Mouse (Mus musculus) hindbrain, embryonic 12.5 days (tissue): ENCODE results near the gene Myrf. TPM values are rescaled to one million over a fixed set of nuclear protein-coding genes. Genes with fewer than 3 reads are reported as not detected.

Experiments used
- ATAC-seq: fragments of 200-750 bp; cut with Nextera tagmentation; 2 replicates; pipeline ENCODE4 v1.8.0; 2017; ENCODE audit warnings: moderate TSS enrichment; ENCODE audit not compliant: low FRiP score
- H3K27ac ChIP-seq: fragments of 300-500 bp; sonication (generic); 2 replicates; pipeline ENCODE4 v1.5.1; 2016; ENCODE audit warnings: mild to moderate bottlenecking
- H3K27me3 ChIP-seq: fragments of 300-500 bp; sonication (generic); 2 replicates; pipeline ENCODE4 v1.6.1; 2016; ENCODE audit warnings: mild to moderate bottlenecking
- H3K36me3 ChIP-seq: fragments of 300-500 bp; sonication (generic); 2 replicates; pipeline ENCODE4 v1.6.1; 2016; ENCODE audit warnings: mild to moderate bottlenecking
- H3K4me1 ChIP-seq: fragments of 300-500 bp; sonication (generic); 2 replicates; pipeline ENCODE4 v1.6.1; 2016
- H3K4me2 ChIP-seq: fragments of 300-500 bp; sonication (generic); replicated peaks from 2 replicates; pipeline ENCODE4 v1.6.1; 2016; ENCODE audit warnings: mild to moderate bottlenecking
- H3K4me3 ChIP-seq: fragments of 300-500 bp; sonication (generic); 2 replicates; pipeline ENCODE4 v1.5.1; 2016; ENCODE audit warnings: mild to moderate bottlenecking
- H3K9ac ChIP-seq: fragments of 300-500 bp; sonication (generic); 2 replicates; pipeline ENCODE4 v1.6.1; 2016; ENCODE audit warnings: mild to moderate bottlenecking, moderate library complexity
- H3K9me3 ChIP-seq: fragments of 300-500 bp; sonication (generic); replicated peaks from 2 replicates; pipeline ENCODE4 v1.6.1; 2016; ENCODE audit warnings: mild to moderate bottlenecking
- WGBS: fragments of 180-500 bp; shearing (Covaris S2); methylation state at CpG from one replicate; pipeline ENCODE4 v1.1.7; 2016; 5-methylcytosine and 5-hydroxymethylcytosine counted together
- polyA plus RNA-seq: library from polyadenylated mRNA; unstranded; fragments of >200 nt; fragmentation: Nextera tagmentation; extraction: Ambion mirVana; gene quantifications from 2 replicates; pipeline ENCODE4 v1.2.1, GENCODE M21; 2016

Gene Myrf
- polyA plus RNA-seq, 1 experiment from 2014 or later, result 1.3 TPM

DNA sequence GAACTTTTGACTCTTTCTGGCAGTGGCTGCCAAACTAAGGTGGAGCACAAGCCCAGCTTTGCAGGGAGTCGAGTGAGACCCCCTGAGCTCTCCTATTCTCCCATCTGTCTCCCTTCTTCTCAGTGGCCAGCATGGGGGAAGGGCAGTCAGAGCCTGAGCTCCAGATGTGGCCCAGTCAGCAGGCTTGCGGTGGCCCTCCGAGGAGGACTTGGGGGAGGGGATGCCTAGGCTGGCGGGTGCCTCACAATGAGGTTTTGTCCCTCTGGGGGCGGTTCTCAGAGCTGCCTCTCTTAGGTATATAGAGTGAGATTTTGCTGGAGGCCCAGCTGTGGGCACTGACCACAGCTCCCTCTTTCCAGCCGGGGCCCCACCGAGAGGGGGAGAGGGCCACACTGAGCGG, 2.4 kb upstream of the Myrf start:
- no peaks in the 10 kb centered on the region for H3K9me3 ChIP-seq
- H3K4me3 ChIP-seq, result no peak overlapping the region
- no peaks in the 10 kb centered on the region for H3K36me3 ChIP-seq
- no peak overlapping the region for H3K9ac ChIP-seq
- 2% methylated on average over 8 of the region's 8 CpGs for WGBS
- H3K27me3 ChIP-seq, result peaks cover 24% of the 10 kb centered on the region
- H3K4me2 ChIP-seq, result no peak overlapping the region
- peaks cover 22% of the 10 kb centered on the region for H3K4me1 ChIP-seq
- ATAC-seq, result no peak
- H3K27ac ChIP-seq, result no peak overlapping the region

DNA sequence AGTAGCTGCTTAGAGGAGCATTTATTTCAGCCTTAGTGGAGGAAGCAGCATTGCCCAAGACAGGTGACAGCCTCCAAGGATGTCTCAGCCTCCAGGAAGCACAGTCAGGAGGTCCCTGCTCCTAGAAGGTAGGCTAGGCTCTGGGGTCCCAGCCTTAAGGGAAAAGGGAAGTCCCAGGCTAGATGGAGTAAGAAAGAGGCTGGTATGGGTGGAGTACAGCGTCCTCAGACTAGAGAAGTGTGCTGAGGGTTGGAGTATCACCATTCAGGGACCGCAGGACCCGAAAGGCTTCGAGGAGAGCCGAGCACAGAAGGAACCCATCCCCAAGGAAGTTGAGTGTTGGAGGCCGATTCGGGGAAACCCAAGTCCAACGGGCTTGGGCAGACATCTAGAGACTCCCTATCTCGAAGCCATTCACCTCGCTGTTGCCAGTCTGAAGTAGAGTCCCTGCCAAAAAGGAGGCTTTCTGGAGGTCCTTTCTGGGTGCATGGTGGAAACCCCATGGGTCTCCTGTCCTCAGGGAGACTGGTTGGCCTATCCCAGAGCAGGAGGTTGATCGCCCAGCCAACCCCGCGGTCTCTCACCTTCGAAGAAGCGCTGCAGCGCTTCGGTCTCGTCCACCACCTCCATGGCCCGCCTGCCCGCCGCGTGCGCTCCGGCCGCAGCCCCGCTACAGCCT, 434 bp downstream of the Myrf start:
- H3K9ac ChIP-seq, result peak overlapping the region; percentile 58
- 0 out of 2 replicates have a peak, but pooled peaks have one; percentile 36 for ATAC-seq
- H3K36me3 ChIP-seq, result no peaks in the 10 kb centered on the region
- peaks cover 24% of the 10 kb centered on the region for H3K27me3 ChIP-seq
- H3K4me2 ChIP-seq, result peak overlapping the region; percentile 75
- peaks cover 15% of the 10 kb centered on the region for H3K4me1 ChIP-seq
- H3K9me3 ChIP-seq, result no peaks in the 10 kb centered on the region
- H3K27ac ChIP-seq, result no peak overlapping the region
- peak overlapping the region; percentile 46 for H3K4me3 ChIP-seq
- WGBS, result 3% methylated on average over 25 of the region's 26 CpGs

DNA sequence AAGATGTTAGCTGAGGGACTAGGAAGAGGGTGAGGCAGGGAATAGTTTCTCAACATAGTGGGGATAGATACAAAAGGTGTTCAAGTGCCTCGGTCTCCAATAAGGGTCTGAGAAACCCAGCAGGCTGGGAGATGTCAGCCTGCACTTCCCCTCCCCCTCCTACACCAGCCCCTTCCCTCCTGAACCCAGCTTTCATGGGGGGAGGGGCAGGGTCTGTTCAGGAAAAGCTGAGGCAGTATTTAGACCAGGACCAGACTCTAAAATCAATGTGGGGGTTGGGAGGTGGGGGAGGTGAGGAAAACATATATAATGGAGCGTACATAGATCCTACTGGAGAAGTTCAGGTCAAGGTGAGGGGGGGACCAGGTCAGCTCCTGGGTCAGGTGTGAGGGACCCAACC, 1.1 kb downstream of the Myrf start:
- no peak overlapping the region for H3K27ac ChIP-seq
- H3K27me3 ChIP-seq, result peaks cover 24% of the 10 kb centered on the region
- no peak for ATAC-seq
- no peak overlapping the region for H3K9ac ChIP-seq
- no peak overlapping the region for H3K4me3 ChIP-seq
- H3K9me3 ChIP-seq, result no peaks in the 10 kb centered on the region
- H3K4me2 ChIP-seq, result no peak overlapping the region
- 38% methylated on average over 2 of the region's 2 CpGs for WGBS
- peaks cover 15% of the 10 kb centered on the region for H3K4me1 ChIP-seq
- no peaks in the 10 kb centered on the region for H3K36me3 ChIP-seq

DNA sequence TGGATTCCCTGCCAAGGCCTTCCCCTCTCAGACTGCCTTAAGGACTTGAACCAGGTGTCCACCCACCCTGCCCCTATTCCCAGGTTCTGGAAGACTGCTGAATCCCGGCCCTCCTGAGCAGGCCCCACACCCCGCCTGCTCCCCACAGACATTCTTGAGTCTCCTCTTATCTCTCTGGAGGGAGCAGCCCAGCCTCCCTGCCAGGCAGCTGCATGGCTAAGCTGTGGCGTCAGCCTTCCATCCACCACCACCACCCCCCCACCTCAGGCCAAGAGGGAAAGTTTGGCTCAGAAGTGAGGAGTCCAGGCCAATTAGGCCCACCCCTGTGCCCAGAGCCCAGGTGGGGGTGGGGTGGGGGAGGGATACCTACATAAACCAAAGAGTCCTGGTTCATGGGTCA, 2.1 kb downstream of the Myrf start:
- H3K9ac ChIP-seq, result no peak overlapping the region
- no peaks in the 10 kb centered on the region for H3K9me3 ChIP-seq
- H3K36me3 ChIP-seq, result no peaks in the 10 kb centered on the region
- no peak for ATAC-seq
- H3K4me1 ChIP-seq, result peaks cover 15% of the 10 kb centered on the region
- WGBS, result 72% methylated on average over 3 of the region's 3 CpGs
- H3K27ac ChIP-seq, result no peak overlapping the region
- peaks cover 24% of the 10 kb centered on the region for H3K27me3 ChIP-seq
- H3K4me3 ChIP-seq, result no peak overlapping the region
- H3K4me2 ChIP-seq, result no peak overlapping the region

DNA sequence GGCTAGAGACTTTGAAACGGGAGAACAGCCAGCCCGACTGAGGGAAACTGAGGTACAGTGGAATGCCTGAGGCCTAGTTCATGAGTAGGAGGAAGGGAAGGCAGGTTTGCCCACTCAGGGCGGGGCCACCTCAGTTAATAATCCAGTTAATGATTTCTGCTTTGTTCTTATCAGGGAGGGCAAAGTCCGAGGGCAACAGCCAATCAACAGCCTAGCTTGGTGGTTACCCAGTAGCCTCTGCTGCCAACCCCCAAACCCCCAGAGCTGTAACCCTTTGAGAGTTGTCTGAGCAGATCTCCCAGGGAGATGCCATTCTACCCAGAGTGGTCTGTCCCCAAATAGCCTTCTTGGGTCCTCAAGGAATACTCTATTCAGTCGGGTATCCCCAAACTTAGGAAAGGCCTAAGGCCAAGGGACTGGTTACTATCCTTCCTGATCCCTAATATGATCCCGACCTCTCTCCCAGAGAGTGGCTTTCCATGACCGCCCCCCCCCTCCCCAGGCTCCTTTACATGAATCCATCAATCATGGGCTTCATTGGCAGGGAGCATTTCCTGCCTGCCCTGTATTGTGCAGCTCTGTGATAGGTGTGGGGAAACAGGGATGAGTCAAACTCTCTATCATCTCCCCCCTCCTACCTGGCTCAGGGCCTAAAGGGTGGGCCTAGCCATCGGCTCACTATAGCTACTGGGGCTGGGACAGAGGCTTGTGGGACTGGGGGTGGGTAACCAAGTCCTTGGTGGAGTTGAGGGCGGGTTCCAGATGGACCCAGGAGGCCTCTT, 4.6 kb downstream of the Myrf start:
- ATAC-seq, result no peak
- no peak overlapping the region for H3K4me3 ChIP-seq
- no peaks in the 10 kb centered on the region for H3K9me3 ChIP-seq
- 81% methylated on average over 9 of the region's 9 CpGs for WGBS
- H3K36me3 ChIP-seq, result no peaks in the 10 kb centered on the region
- H3K27ac ChIP-seq, result no peak overlapping the region
- no peak overlapping the region for H3K9ac ChIP-seq
- peaks cover 22% of the 10 kb centered on the region for H3K4me1 ChIP-seq
- peaks cover 38% of the 10 kb centered on the region for H3K27me3 ChIP-seq
- no peak overlapping the region for H3K4me2 ChIP-seq

DNA sequence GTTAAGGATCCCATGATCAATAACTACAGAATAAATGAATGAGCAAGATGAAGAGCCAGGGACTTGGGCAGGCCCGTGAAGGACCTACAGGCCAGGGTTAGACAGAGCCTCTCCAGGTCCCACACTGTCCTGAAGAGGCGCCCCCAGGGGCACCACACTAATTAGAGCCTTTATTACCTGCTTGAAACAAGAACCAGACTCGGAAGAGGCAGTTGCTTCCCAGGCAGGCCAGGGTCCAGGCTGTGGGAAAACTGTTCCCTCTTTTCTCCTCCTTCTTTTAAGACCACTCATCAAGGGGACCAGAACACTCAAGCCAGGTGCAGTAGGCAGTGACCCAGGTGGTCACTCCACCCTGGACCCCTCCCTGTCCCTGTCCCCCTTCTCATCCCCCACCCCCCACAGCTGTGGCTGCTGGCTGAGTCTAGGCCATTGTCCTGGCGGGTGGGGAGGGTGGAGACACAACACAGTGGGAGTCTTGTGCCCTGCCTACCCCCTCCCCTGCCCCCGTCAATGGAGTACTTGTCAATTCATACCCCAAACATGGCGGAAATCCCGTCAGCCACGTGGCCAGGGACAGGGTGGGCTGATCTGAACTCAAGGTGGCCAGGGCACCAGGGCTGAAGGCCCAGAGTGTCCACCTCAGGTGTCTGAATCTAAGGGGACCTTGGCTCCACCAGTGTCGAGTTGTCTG, 8.1 kb downstream of the Myrf start:
- no peak for ATAC-seq
- Histone ChIP-seq H3K27ac (no peak overlapping the region), H3K4me3 (no peak overlapping the region), H3K36me3 (no peaks in the 10 kb centered on the region), H3K4me1 (peaks cover 15% of the 10 kb centered on the region), H3K9me3 (no peaks in the 10 kb centered on the region), H3K27me3 (peaks cover 21% of the 10 kb centered on the region), H3K9ac (no peak overlapping the region), H3K4me2 (no peak overlapping the region)
- WGBS, result 30% methylated on average over 9 of the region's 9 CpGs

DNA sequence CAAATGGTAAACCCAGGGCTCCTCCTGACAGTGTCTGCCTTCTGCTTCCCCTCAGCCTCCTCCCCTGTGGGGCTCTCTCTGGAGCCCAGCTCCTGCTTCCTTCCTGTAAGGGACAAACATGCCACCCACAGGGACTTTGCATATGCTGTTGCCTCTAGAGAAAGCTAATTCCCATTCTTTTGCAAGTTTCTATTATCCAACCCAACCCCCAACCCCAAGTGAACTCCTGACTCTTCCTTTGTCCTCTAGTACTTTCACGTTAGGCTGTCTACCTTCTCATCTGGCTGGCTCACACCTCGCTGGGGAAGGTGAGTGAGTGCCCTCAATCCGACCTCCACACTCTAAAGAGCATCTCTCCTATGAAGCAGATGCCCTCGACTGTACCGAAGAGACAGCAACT, 8.7 kb downstream of the Myrf start:
- Histone ChIP-seq H3K4me3 (no peak overlapping the region), H3K4me2 (no peak overlapping the region), H3K9ac (no peak overlapping the region), H3K27me3 (peaks cover 21% of the 10 kb centered on the region), H3K36me3 (no peaks in the 10 kb centered on the region), H3K27ac (no peak overlapping the region), H3K9me3 (no peaks in the 10 kb centered on the region), H3K4me1 (peaks cover 15% of the 10 kb centered on the region)
- WGBS, result 17% methylated on average over 5 of the region's 5 CpGs
- ATAC-seq, result no peak

DNA sequence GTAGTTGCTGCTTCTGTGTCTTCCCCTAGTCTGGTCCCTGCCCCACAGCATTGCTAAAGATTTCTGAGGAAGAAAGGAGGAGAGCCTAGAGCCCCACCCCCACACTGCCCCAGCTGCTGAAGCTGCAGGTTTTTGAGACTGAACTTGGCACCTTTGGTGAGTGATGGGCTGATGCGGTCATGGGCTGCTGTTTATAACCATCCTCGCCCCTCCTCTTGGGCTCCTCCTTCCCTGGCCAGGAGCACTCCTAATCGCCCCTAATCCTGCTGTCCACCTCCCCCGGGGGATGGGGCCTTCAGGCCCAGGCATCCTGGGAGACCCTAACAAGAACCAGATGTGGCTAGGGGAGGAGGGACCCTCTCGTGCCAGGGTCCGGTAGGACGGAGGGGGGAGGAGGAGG, 9.5 kb downstream of the Myrf start:
- Histone ChIP-seq H3K9me3 (no peaks in the 10 kb centered on the region), H3K27ac (no peak overlapping the region), H3K9ac (no peak overlapping the region), H3K4me3 (no peak overlapping the region), H3K4me1 (peaks cover 15% of the 10 kb centered on the region), H3K4me2 (no peak overlapping the region), H3K27me3 (peaks cover 21% of the 10 kb centered on the region), H3K36me3 (no peaks in the 10 kb centered on the region)
- 8% methylated on average over 7 of the region's 7 CpGs for WGBS
- ATAC-seq, result no peak

DNA sequence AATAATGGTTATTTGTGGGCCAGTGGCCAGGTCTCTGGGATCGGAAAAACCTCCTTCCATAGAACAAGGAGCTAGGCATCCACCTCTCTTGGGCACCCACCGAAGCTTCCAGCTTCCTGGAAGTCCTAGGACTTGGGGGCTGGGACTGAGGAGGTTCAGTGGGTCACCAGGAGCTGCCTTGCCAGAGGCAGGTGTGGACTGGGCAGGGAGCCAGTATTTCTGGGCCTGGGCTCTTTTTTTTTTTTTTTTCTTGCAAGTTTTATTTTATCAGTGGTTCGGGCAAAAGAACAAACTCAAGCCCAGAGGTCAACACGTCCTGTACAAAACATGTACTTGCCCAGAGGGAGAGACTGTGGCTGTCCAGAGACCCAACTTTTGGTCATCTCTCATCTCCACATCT, 14.8 kb downstream of the Myrf start:
- H3K9me3 ChIP-seq, result no peaks in the 10 kb centered on the region
- H3K27ac ChIP-seq, result no peak overlapping the region
- H3K4me1 ChIP-seq, result peaks cover 10% of the 10 kb centered on the region
- no peak overlapping the region for H3K4me2 ChIP-seq
- H3K4me3 ChIP-seq, result no peak overlapping the region
- no peaks in the 10 kb centered on the region for H3K36me3 ChIP-seq
- peaks cover 5% of the 10 kb centered on the region for H3K27me3 ChIP-seq
- 87% methylated on average over 4 of the region's 4 CpGs for WGBS
- no peak overlapping the region for H3K9ac ChIP-seq
- ATAC-seq, result no peak

DNA sequence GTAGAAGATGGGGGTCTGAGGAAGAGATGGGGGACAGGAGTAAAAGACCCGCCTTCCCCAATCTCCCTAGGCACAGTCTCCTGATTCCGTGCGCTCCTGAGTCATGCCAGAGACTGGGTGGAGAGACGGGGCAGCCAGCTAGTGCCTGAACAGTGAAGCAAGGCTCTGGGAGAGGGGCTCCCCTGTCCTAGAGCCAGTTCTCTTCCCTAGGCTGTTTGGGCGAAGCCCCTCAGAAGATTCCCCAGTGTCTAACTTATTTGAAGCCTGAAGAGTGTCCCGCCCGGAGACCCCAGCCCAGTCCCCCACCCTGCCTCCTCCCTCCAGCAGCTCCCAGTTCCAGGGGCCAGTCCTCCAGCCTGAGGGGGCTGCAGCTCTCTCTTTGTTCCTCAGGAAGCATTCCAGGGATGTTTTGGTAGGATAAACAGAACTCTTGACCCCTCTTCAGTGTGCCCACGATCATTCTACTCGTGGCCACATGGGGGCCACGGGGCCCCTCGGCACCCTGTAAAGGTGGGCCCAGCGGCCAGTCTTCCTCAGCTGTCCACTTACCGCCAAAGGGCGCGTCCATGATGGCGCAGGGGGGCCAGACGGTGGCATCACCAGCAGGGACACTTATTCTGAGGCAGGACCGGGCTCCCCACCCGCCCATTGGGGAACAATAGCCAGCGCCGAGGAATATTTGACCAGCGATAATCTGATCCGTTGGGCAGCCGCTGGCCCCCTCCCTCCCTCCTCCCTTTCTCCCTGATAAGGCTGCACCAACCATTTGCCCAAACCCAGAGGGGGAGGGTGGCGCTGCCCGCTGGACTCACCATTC, 15.7 kb downstream of the Myrf start:
- Histone ChIP-seq H3K27me3 (peaks cover 3% of the 10 kb centered on the region; the same call in 1 of the 2 replicates), H3K9ac (peak overlapping the region; percentile 32; the same call in 1 of the 2 replicates), H3K36me3 (no peaks in the 10 kb centered on the region), H3K4me1 (peaks cover 10% of the 10 kb centered on the region), H3K4me2 (peak overlapping the region; percentile 28), H3K27ac (no peak overlapping the region), H3K4me3 (no peak overlapping the region), H3K9me3 (no peaks in the 10 kb centered on the region)
- 29% methylated on average over 26 of the region's 26 CpGs for WGBS
- ATAC-seq, result no peak

DNA sequence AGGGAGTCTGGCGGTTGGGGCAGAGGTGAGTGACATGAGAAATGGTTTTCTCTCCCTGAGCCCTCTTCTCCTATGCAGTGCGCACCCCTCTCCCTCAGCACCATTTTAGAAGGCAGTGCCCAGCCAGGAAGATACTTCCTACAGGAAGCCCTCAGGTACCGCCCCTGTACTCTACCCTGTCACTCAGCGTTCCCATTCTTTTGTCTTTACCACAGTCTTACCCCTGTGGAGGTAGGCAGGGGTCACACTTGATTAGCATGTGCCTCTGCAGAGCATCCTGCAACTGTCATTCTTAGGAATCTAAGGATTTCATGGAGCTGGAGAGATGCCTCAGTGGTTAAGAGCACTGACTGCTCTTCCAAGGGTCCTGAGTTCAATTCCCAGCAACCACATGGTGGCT, 17.0 kb downstream of the Myrf start:
- 82% methylated on average over 4 of the region's 4 CpGs for WGBS
- peaks cover 10% of the 10 kb centered on the region for H3K4me1 ChIP-seq
- no peak overlapping the region for H3K4me2 ChIP-seq
- H3K9me3 ChIP-seq, result no peaks in the 10 kb centered on the region
- no peak overlapping the region for H3K9ac ChIP-seq
- H3K36me3 ChIP-seq, result no peaks in the 10 kb centered on the region
- no peak overlapping the region for H3K4me3 ChIP-seq
- ATAC-seq, result no peak
- H3K27ac ChIP-seq, result no peak overlapping the region
- no peaks in the 10 kb centered on the region for H3K27me3 ChIP-seq

DNA sequence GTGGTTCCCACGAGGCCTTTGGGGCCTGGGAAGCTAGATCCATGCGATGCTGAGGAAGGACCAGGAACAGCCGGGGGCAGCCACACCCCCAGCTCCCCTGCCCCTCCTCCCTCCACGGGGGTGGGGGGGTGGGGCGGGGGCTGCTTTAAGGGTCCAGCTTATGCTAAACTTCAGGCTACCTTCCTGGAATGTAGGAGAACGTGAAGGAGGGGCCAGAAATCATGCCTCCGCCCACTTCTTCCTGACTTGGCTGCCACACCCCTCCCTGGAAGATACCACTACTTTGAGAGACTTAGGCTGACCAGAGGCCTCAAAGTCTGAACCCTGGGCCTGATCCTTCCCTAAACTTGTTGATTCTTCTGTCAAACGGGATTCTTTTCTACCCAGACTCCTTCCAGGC, 17.9 kb downstream of the Myrf start:
- Histone ChIP-seq H3K27me3 (no peaks in the 10 kb centered on the region), H3K4me1 (peaks cover 10% of the 10 kb centered on the region), H3K36me3 (no peaks in the 10 kb centered on the region), H3K4me2 (no peak overlapping the region), H3K9ac (no peak overlapping the region), H3K4me3 (no peak overlapping the region), H3K9me3 (no peaks in the 10 kb centered on the region), H3K27ac (no peak overlapping the region)
- no peak for ATAC-seq
- 59% methylated on average over 7 of the region's 8 CpGs for WGBS
